Mouse (Mus musculus) spleen, adult 10 weeks (tissue): ENCODE data around the gene Olfr5. TPM values are rescaled to one million over a fixed set of nuclear protein-coding genes. Genes with fewer than 3 reads are reported as not detected.

Source experiments
- polyA plus RNA-seq: library from polyadenylated mRNA; stranded (reverse); fragments of 350-450 nt; fragmentation: Illumina TruSeq; extraction: RNeasy Lipid Tissue Mini Kit (QIAGEN cat#74804); gene quantifications from one replicate; pipeline ENCODE4 v1.2.3, GENCODE M21; 2015; ENCODE audit warnings: low replicate concordance; ENCODE audit not compliant: insufficient read depth

Olfr5 gene
- not detected for polyA plus RNA-seq

DNA sequence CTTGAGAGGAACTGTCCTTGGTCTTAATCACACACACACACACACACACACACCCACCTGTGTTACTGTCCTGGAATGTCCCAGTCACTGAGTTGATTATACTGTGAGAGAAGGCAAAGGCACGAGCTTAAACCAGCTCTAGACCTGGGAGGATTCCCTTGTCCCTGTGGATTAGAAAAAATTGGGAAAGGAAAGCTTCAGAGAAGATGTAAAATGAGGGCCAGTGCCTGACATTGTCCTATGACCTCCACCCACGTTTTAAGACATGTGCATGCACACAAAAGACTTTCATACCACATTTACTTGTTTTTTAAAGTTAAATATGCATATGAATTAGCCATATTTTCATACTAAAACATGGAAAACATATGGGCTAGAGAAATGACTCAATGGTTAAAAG lies at the start of gene Olfr5:
Olfr5 (minus strand) TSS at position 101 of the 400 bp plus-strand sequence.

DNA sequence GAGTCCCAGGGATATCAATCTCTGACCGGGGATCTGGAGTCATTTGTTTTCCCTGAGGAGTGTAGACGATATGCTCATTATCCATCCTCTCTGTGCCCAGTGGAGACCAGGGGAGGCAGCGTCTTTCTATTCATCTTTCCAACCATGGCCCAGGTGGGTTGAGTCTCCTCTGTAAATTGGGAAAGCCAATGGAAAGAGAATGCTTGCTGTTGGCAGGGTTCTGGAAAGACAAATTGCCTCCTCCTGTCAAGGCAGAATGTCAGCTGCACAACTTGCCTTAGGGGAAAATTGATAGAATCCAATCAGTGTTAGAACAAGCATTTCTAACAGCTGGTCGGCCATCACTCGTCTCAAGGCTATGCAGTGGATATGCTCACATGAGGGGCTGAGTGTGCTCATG lies 36.1 kb upstream of the Olfr5 start, which contains the start of gene Olfr1349:
Olfr1349 (minus strand) TSS at position 101 of the 400 bp plus-strand sequence.

DNA sequence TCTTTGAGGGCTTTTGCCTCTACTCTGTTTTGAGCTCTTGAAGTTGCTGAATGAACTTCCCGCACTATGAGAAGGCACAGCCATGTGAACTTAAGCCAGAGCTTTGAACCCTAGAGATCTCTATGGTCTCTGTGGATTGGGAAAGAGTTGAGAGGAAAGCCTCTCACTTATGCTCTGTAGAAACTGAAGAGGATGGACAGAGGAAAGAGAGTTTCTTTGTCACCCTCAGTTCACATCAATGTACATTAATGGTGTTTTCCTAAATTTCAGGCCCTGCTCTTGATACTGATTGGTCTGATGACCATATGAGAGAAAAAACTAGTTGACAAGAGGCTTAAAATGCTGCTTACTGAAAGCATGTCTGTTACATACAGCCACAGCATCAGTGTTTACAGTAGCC lies 21.9 kb upstream of the Olfr5 start, which contains the start of gene Olfr1348:
Olfr1348 (minus strand) TSS at position 101 of the 400 bp plus-strand sequence.

DNA sequence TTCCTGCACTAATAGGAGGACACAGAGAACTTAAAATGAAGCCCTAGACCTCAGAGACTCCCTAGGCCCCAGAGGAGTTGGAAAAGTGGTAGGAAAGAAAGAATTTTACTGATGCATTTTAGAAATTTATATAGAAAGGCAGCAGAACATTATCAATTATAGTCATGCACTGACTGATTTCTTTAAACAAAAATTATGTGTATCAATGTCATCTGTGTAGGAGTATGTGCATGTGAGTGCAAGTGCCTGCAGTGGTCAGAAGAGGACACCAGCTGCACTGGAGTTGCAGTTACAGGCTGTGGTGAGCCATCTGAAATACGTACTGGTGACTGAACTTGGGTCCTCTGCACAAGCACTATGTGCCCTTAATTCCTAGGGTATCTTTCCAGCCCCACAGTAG lies 12.9 kb upstream of the Olfr5 start, which contains the start of gene Olfr1347:
Olfr1347 (minus strand) TSS at position 101 of the 400 bp plus-strand sequence.

DNA sequence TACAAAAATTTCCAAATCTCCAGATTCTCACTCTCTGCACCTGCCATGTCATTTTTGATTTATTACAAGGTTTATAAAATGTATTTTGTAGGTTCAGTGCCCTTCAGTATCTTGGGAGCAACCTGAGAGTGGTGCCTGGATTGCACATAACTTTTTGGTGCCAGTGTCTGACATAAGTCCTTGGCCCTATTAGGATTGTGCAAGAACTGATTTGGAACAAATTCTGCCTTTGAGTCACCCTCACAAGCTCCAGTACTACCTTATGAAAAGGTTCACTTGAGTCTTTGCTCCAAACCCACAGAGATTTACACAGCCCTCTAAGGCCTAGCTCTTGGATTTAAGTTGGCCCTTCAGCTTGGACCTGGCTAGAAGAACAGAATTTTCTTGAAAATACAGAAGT lies 19.8 kb downstream of the Olfr5 start, which contains the start of gene Olfr1346:
Olfr1346 (plus strand) TSS at position 151 of the 400 bp plus-strand sequence.

DNA sequence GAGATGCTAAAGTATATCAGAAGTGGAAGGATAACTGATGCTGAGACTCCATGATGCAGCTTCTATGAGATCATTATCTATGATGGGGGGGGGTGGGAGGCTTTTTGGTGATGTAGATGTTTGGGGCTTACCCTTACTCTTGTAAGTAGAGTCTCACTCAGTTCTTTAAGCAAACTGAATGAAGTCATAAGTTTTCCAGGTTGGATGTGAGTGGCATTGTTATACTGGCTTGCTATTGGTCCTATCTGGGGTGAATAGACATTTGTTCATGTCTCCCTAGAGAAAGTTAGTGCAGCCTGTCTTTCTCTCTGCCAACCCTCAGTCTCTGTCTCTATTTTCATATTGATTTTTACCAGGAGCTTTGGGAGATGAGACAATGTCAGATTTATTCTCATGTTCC lies 30.9 kb downstream of the Olfr5 start, which contains the start of gene Olfr1336:
Olfr1336 (plus strand) TSS at position 301 of the 400 bp plus-strand sequence.

DNA sequence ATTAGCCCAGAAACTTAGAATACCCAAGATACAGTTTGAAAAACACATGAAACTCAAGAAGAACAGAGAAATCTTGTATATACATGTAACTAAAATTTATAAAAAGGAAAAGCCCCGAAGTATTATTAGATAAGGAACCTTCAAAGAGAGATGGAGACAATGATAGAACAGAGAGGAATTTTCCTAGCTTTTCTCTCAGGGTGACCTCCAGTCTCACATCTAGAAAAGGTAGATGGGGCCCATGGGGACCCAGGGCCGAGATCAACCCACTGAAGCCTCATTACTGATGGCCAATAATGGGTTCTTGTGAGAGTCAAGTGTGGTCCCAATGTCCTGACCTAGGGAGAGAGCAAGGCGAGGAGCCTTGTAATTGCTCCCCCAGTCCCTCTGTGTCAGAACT lies 48.4 kb downstream of the Olfr5 start, which contains the start of gene Olfr1344:
Olfr1344 (plus strand) TSS at position 301 of the 400 bp plus-strand sequence.

Other genes with a start within 250 kb of the Olfr5 start
- not detected for gene Epp13, start 234.2 kb downstream of the Olfr5 start, polyA plus RNA-seq
- 6.6 TPM for gene Zfp667, start 200.4 kb downstream of the Olfr5 start, polyA plus RNA-seq
- gene Zfp583, start 155.7 kb downstream of the Olfr5 start, polyA plus RNA-seq = 4.1 TPM
- gene Gm3854, start 143.2 kb downstream of the Olfr5 start, polyA plus RNA-seq = 0.54 TPM
- 6.7 TPM for gene Zfp78, start 123.7 kb downstream of the Olfr5 start, polyA plus RNA-seq
- gene Zfp28, start 103.6 kb downstream of the Olfr5 start, polyA plus RNA-seq = 10.9 TPM
- not detected for gene Smim17, start 88.2 kb downstream of the Olfr5 start, polyA plus RNA-seq
- not detected for gene Gm20715, start 76.7 kb downstream of the Olfr5 start, polyA plus RNA-seq
- not detected for gene Olfr1344, start 48.3 kb downstream of the Olfr5 start, polyA plus RNA-seq
- not detected for gene Olfr1336, start 30.8 kb downstream of the Olfr5 start, polyA plus RNA-seq
- not detected for gene Olfr1346, start 19.8 kb downstream of the Olfr5 start, polyA plus RNA-seq
- not detected for gene Olfr1347, start 12.8 kb upstream of the Olfr5 start, polyA plus RNA-seq
- gene Olfr1348, start 21.8 kb upstream of the Olfr5 start, polyA plus RNA-seq = not detected
- not detected for gene Olfr1349, start 36.0 kb upstream of the Olfr5 start, polyA plus RNA-seq
- gene Olfr1350, start 77.9 kb upstream of the Olfr5 start, polyA plus RNA-seq = not detected
- gene Zim1, start 209.5 kb upstream of the Olfr5 start, polyA plus RNA-seq = 0.48 TPM
- gene Peg3, start 243.5 kb upstream of the Olfr5 start, polyA plus RNA-seq = 4.6 TPM
- gene Usp29, start 243.6 kb upstream of the Olfr5 start, polyA plus RNA-seq = not detected